Mouse (Mus musculus): Measurements from ENCODE around the gene Kcnab1.

GRCm38 (mm10) chr3:65172964-65173363 is 63.8 kb downstream of the Kcnab1 start:
- TF ChIP-seq CTCF (IDR thresholded peaks at IDR 0.05; ENCODE audit: low read depth) (no peak), EP300 (IDR thresholded peaks at IDR 0.05; ENCODE audit: low read depth) (no peak)

All from liver, postnatal 0 days (tissue).